Mouse (Mus musculus): ENCODE data around the gene Prima1. TPM values are rescaled to one million over a fixed set of nuclear protein-coding genes. Genes with fewer than 3 reads are reported as not detected.

Gene Prima1
- total RNA-seq, 1 experiment = 0.85 TPM

DNA sequence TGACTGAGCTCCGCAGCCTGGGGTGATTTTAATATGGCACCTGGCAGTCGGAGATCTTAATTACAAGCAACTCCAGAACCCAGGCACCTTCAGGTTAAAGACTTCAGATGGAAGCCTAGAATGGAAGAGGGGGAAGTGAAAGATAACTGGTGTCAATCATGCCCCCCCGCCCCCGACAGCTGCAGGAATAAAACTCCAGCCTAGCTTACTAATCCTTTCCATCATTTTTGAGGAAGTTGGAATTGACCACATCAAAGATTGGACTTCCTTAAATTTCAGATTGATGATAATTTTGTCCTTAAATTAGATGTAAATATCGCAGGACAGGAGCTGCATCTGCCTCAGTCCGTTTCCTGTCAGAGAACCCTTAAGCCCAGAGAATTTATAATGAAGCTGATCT, 8.4 kb upstream of the Prima1 start:
- H3K36me3 ChIP-seq (ENCODE audit: control insufficient read depth, insufficient read depth, low read length, poor library complexity, severe bottlenecking) = no peaks in the 10 kb centered on the region
- no peak overlapping the region for H3K27ac ChIP-seq (ENCODE audit: insufficient read depth, low read depth, low read length, poor library complexity, severe bottlenecking)
- no peak overlapping the region for H3K4me3 ChIP-seq (ENCODE audit: insufficient read depth in 1 of 2, low read depth in 1 of 2, low read length in 2 of 2, poor library complexity in 1 of 2, severe bottlenecking in 1 of 2)
- in situ Hi-C loops (cut with MboI; ENCODE audit: low sequenced_read_pairs in 2 of 2, unreplicated experiment in 2 of 2) = no loop called here
- no peak for DNase-seq (ENCODE audit: low read depth, low spot score)
- TF ChIP-seq MAFK (IDR thresholded peaks at IDR 0.05; ENCODE audit: insufficient read depth, low read depth, low read length) (no peak), ZC3H11A (IDR thresholded peaks at IDR 0.05; ENCODE audit: borderline replicate concordance, low read depth, low read length) (no peak), HCFC1 (IDR thresholded peaks at IDR 0.05; ENCODE audit: borderline replicate concordance, insufficient read depth, low read length) (no peak), ZNF384 (IDR thresholded peaks at IDR 0.05; ENCODE audit: low read depth, low read length) (no peak), CHD2 (IDR thresholded peaks at IDR 0.05; ENCODE audit: low read depth, low read length) (no peak)
- no peaks in the 10 kb centered on the region for H3K4me1 ChIP-seq (ENCODE audit: control insufficient read depth in 2 of 2, insufficient read depth in 2 of 2, low read length in 2 of 2, poor library complexity in 1 of 2)
- H3K9me3 ChIP-seq (ENCODE audit: control insufficient read depth, insufficient read depth, low read depth, low read length) = no peaks in the 10 kb centered on the region
- H3K9ac ChIP-seq (ENCODE audit: insufficient read depth, low read depth, low read length, poor library complexity, severe bottlenecking) = no peak overlapping the region

DNA sequence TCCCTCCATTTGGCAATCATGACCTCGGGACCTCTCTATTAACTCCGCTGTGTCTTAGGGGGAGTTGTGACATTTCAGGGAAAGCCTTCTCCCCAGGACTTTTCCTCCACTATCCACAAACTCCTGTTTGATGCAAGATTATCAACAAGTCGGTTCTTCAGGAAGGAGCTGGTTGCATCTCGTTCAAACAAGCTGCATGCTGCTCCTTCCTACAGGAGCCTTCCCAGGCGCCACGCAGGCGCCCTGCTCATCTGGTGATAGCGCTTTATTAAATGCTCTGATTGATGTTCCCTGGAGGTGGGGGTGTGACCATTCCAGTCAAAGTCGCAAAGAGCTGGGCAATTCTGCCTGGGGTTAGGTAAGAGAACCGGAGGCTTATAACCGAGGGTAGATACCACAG, 1.1 kb upstream of the Prima1 start:
- TF ChIP-seq HCFC1 (IDR thresholded peaks at IDR 0.05; ENCODE audit: borderline replicate concordance, insufficient read depth, low read length) = no peak
- no peak for TF ChIP-seq ZC3H11A (IDR thresholded peaks at IDR 0.05; ENCODE audit: borderline replicate concordance, low read depth, low read length)
- TF ChIP-seq CHD2 (IDR thresholded peaks at IDR 0.05; ENCODE audit: low read depth, low read length) = no peak
- TF ChIP-seq ZNF384 (IDR thresholded peaks at IDR 0.05; ENCODE audit: low read depth, low read length) = no peak
- no peak for TF ChIP-seq MAFK (IDR thresholded peaks at IDR 0.05; ENCODE audit: insufficient read depth, low read depth, low read length)
- no peak overlapping the region for H3K27ac ChIP-seq (ENCODE audit: insufficient read depth, low read depth, low read length, poor library complexity, severe bottlenecking)
- peaks cover 0 to 2% of the 10 kb centered on the region in 2 experiments; a peak in 1 of 4 replicates for H3K4me1 ChIP-seq (ENCODE audit: control insufficient read depth in 2 of 2, insufficient read depth in 2 of 2, low read length in 2 of 2, poor library complexity in 1 of 2)
- H3K36me3 ChIP-seq (ENCODE audit: control insufficient read depth, insufficient read depth, low read length, poor library complexity, severe bottlenecking) = no peaks in the 10 kb centered on the region
- H3K9ac ChIP-seq (ENCODE audit: insufficient read depth, low read depth, low read length, poor library complexity, severe bottlenecking) = no peak overlapping the region; the same call in 1 of the 2 replicates
- peak overlapping the region; percentile 84 to 88 for H3K4me3 ChIP-seq (ENCODE audit: insufficient read depth in 1 of 2, low read depth in 1 of 2, low read length in 2 of 2, poor library complexity in 1 of 2, severe bottlenecking in 1 of 2)
- DNase-seq (ENCODE audit: low read depth, low spot score) = peak; percentile 8
- in situ Hi-C loops (cut with MboI; ENCODE audit: low sequenced_read_pairs in 2 of 2, unreplicated experiment in 2 of 2) = no loop called here
- H3K9me3 ChIP-seq (ENCODE audit: control insufficient read depth, insufficient read depth, low read depth, low read length) = no peaks in the 10 kb centered on the region

DNA sequence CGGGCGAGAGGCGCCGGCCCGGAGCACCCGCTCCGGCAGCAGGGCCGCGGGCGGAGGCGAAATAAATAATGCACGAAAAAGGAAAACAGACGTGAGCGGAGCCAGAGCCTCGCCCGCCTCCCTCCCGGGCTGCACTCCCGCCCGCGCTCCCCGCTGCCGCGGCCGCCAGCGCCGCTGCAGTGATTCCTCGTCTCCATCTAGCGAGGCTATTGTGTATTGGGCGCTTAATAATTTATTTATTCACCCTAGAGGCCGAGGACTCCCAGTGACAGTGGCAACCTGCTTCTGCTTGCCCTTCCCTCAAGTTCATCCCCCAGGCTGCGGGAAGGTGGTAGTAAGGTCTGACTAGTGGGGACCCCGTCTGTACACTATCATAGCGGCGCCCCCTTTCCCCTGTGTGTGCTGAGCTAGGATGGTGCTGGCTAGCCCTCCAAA, 658 bp upstream of the Prima1 start:
- peaks cover 0 to 2% of the 10 kb centered on the region in 2 experiments; a peak in 1 of 4 replicates for H3K4me1 ChIP-seq (ENCODE audit: control insufficient read depth in 2 of 2, insufficient read depth in 2 of 2, low read length in 2 of 2, poor library complexity in 1 of 2)
- peak; percentile 28 for DNase-seq (ENCODE audit: low read depth, low spot score)
- no peaks in the 10 kb centered on the region for H3K36me3 ChIP-seq (ENCODE audit: control insufficient read depth, insufficient read depth, low read length, poor library complexity, severe bottlenecking)
- no peak for TF ChIP-seq HCFC1 (IDR thresholded peaks at IDR 0.05; ENCODE audit: borderline replicate concordance, insufficient read depth, low read length)
- TF ChIP-seq ZC3H11A (IDR thresholded peaks at IDR 0.05; ENCODE audit: borderline replicate concordance, low read depth, low read length) = no peak
- no peak for TF ChIP-seq MAFK (IDR thresholded peaks at IDR 0.05; ENCODE audit: insufficient read depth, low read depth, low read length)
- no peak for TF ChIP-seq ZNF384 (IDR thresholded peaks at IDR 0.05; ENCODE audit: low read depth, low read length)
- no peak for TF ChIP-seq CHD2 (IDR thresholded peaks at IDR 0.05; ENCODE audit: low read depth, low read length)
- peak overlapping the region; percentile 84 to 88 for H3K4me3 ChIP-seq (ENCODE audit: insufficient read depth in 1 of 2, low read depth in 1 of 2, low read length in 2 of 2, poor library complexity in 1 of 2, severe bottlenecking in 1 of 2)
- in situ Hi-C loops (cut with MboI; ENCODE audit: low sequenced_read_pairs in 2 of 2, unreplicated experiment in 2 of 2) = no loop called here
- H3K9ac ChIP-seq (ENCODE audit: insufficient read depth, low read depth, low read length, poor library complexity, severe bottlenecking) = peak overlapping the region; percentile 85
- H3K27ac ChIP-seq (ENCODE audit: insufficient read depth, low read depth, low read length, poor library complexity, severe bottlenecking) = no peak overlapping the region
- H3K9me3 ChIP-seq (ENCODE audit: control insufficient read depth, insufficient read depth, low read depth, low read length) = no peaks in the 10 kb centered on the region

DNA sequence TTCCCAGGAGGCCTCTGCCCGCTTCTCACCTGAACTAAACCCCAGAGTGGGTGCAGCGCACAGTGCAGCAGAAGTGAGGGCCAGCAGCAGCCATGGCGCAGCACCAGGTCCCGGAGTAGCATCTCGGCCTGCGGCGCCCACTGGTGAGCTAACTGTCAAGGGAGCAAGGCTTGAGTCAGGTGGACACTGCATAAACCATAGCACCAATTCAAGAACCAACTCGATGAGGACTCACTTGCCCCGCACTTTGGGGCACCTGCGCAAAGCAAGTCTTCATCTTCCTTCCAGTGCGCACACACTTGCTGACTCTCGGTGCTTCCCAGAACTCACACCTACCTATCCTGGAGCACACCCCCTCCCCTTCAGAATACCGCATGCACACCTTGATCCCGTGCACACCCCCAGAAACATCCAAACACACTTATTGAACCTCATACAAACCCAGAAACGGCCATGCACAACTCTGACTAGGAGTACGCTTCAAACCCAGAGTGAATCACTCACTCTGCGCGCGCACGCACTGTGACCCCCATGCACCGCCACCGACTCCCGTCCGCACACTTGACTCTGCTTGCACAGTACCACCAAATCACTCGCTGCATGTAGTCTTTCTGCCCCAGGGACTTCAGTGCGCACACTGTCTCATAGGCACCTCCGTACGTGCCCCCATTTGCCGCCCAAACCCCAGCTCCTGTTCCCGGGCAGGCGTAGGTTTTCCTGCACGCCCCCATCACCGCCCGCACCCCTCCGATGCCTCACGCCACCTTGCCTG, 453 bp downstream of the Prima1 start:
- H3K9me3 ChIP-seq (ENCODE audit: control insufficient read depth, insufficient read depth, low read depth, low read length) = no peaks in the 10 kb centered on the region
- H3K4me1 ChIP-seq (ENCODE audit: control insufficient read depth in 2 of 2, insufficient read depth in 2 of 2, low read length in 2 of 2, poor library complexity in 1 of 2) = peaks cover 0 to 2% of the 10 kb centered on the region in 2 experiments; a peak in 1 of 4 replicates
- TF ChIP-seq CHD2 (IDR thresholded peaks at IDR 0.05; ENCODE audit: low read depth, low read length) = no peak
- TF ChIP-seq ZC3H11A (IDR thresholded peaks at IDR 0.05; ENCODE audit: borderline replicate concordance, low read depth, low read length) = no peak
- no peak for TF ChIP-seq ZNF384 (IDR thresholded peaks at IDR 0.05; ENCODE audit: low read depth, low read length)
- TF ChIP-seq MAFK (IDR thresholded peaks at IDR 0.05; ENCODE audit: insufficient read depth, low read depth, low read length) = no peak
- no peak for TF ChIP-seq HCFC1 (IDR thresholded peaks at IDR 0.05; ENCODE audit: borderline replicate concordance, insufficient read depth, low read length)
- DNase-seq (ENCODE audit: low read depth, low spot score) = peak; percentile 22
- in situ Hi-C loops (cut with MboI; ENCODE audit: low sequenced_read_pairs in 2 of 2, unreplicated experiment in 2 of 2) = no loop called here
- no peaks in the 10 kb centered on the region for H3K36me3 ChIP-seq (ENCODE audit: control insufficient read depth, insufficient read depth, low read length, poor library complexity, severe bottlenecking)
- H3K4me3 ChIP-seq (ENCODE audit: insufficient read depth in 1 of 2, low read depth in 1 of 2, low read length in 2 of 2, poor library complexity in 1 of 2, severe bottlenecking in 1 of 2) = peak overlapping the region; percentile 84 to 88
- no peak overlapping the region for H3K27ac ChIP-seq (ENCODE audit: insufficient read depth, low read depth, low read length, poor library complexity, severe bottlenecking)
- peak overlapping the region; percentile 85 for H3K9ac ChIP-seq (ENCODE audit: insufficient read depth, low read depth, low read length, poor library complexity, severe bottlenecking)
